Comparison of ENCODE assay signal across 9 mouse cellular contexts in genomic region chr5:53947549-53948183, GRCm38 (mm10). TPM values are rescaled to one million over a fixed set of nuclear protein-coding genes. Genes with fewer than 3 reads are reported as not detected.
A peak's percentile ranks its signal among the peaks of the same experiment; 100 is the strongest.
DNase-seq lines count a peak whose midpoint lies in the region; ATAC-seq and TF ChIP-seq lines count a peak whose summit lies in the region.
"Had no signal": no experiment of that assay in that cellular context is flagged by ENCODE, and none has a peak within 500 bp of the region (broad histone marks: within the 10 kb centered on the region; RNA-seq: fewer than 3 reads in every experiment).

No protein-coding gene starts in this region.

- no peak for DNase-seq in gastrocnemius, adult 2 months
- DNase-seq in gastrocnemius, postnatal 4 days (ENCODE audit: low spot score in 2 of 2), result no peak
- DNase-seq in midbrain, embryonic 14.5 days, result peak; percentile 63
- peak; percentile 43 to 51 for DNase-seq in left cerebral cortex, adult 2 months (ENCODE audit: extremely low spot score in 1 of 2, low spot score in 2 of 2)
- no peak for DNase-seq in stomach, postnatal 0 days (ENCODE audit: low spot score)
- no peak for DNase-seq in ovary, postnatal 14 days (ENCODE audit: low spot score)
- no peak for DNase-seq in thymus, postnatal 14 days

- no peak overlapping the region for H3K9ac ChIP-seq in midbrain, embryonic 14.5 days (replicated peaks; ENCODE audit: low read length)
- H3K9ac ChIP-seq in midbrain, embryonic 15.5 days, result no peak overlapping the region
- no peak overlapping the region for H3K9ac ChIP-seq in stomach, postnatal 0 days (ENCODE audit: low read length)

- no peak overlapping the region for H3K4me2 ChIP-seq in midbrain, embryonic 14.5 days (ENCODE audit: low read length)
- no peak overlapping the region for H3K4me2 ChIP-seq in midbrain, embryonic 15.5 days
- H3K4me2 ChIP-seq in stomach, postnatal 0 days (replicated peaks; ENCODE audit: low read depth), result no peak overlapping the region

- TF ChIP-seq EP300 in stomach, postnatal 0 days (optimal IDR thresholded peaks at IDR 0.05), result no peak

- H3K9me3 ChIP-seq in midbrain, embryonic 14.5 days (ENCODE audit: control insufficient read depth, low read length), result no peaks in the 10 kb centered on the region
- no peaks in the 10 kb centered on the region for H3K9me3 ChIP-seq in midbrain, embryonic 15.5 days
- H3K9me3 ChIP-seq in stomach, postnatal 0 days (ENCODE audit: control insufficient read depth, low read length), result no peaks in the 10 kb centered on the region

- no peak overlapping the region for H3K4me3 ChIP-seq in gastrocnemius, adult 2 months
- no peak overlapping the region for H3K4me3 ChIP-seq in midbrain, embryonic 14.5 days (replicated peaks; ENCODE audit: low read depth, low read length)
- no peak overlapping the region for H3K4me3 ChIP-seq in midbrain, embryonic 15.5 days
- no peak overlapping the region for H3K4me3 ChIP-seq in left cerebral cortex, adult 2 months
- H3K4me3 ChIP-seq in stomach, postnatal 0 days (ENCODE audit: low read depth, low read length), result no peak overlapping the region

- peak overlapping the region; percentile 86 for H3K27ac ChIP-seq in gastrocnemius, adult 2 months
- H3K27ac ChIP-seq in midbrain, embryonic 14.5 days (replicated peaks; ENCODE audit: low read depth, low read length), result no peak overlapping the region
- no peak overlapping the region for H3K27ac ChIP-seq in midbrain, embryonic 15.5 days
- peak overlapping the region; percentile 53 for H3K27ac ChIP-seq in left cerebral cortex, adult 2 months
- 0 out of 2 replicates have a peak overlapping the region, but pooled peaks have one; percentile 24 for H3K27ac ChIP-seq in stomach, postnatal 0 days (replicated peaks)
- H3K27ac ChIP-seq: macrophage had no signal

- H3K36me3 ChIP-seq in midbrain, embryonic 14.5 days (ENCODE audit: control insufficient read depth, insufficient read depth, low read length), result no peaks in the 10 kb centered on the region
- no peaks in the 10 kb centered on the region for H3K36me3 ChIP-seq in midbrain, embryonic 15.5 days (replicated peaks)
- no peaks in the 10 kb centered on the region for H3K36me3 ChIP-seq in stomach, postnatal 0 days (ENCODE audit: control insufficient read depth, insufficient read depth, low read length)

- 49% methylated on average over 9 of the region's 9 CpGs for WGBS in midbrain, embryonic 14.5 days
- WGBS in midbrain, embryonic 15.5 days, result 45% methylated on average over 9 of the region's 9 CpGs
- 44% methylated on average over 9 of the region's 9 CpGs for WGBS in stomach, postnatal 0 days

- ATAC-seq in midbrain, embryonic 14.5 days (ENCODE audit: low FRiP score, low TSS enrichment), result peak; percentile 46; the same call in 1 of the 2 replicates
- no peak; the same call in 1 of the 2 replicates for ATAC-seq in midbrain, embryonic 15.5 days (replicated peaks)
- no peak for ATAC-seq in stomach, postnatal 0 days (ENCODE audit: low FRiP score, low TSS enrichment)

- intact Hi-C loops in gastrocnemius, adult 2 months (cut with DNase I), result no loop called here
- intact Hi-C loops in left cerebral cortex, adult 2 months (cut with DNase I), result loop anchor here (2.0 kb wide), 1 partner anchor 51 kb away; the partner anchor contains the start of gene Stim2

- TF ChIP-seq CTCF in gastrocnemius, adult 2 months (IDR thresholded peaks at IDR 0.05), result no peak
- no peak for TF ChIP-seq CTCF in left cerebral cortex, adult 2 months (IDR thresholded peaks at IDR 0.05)
- no peak for TF ChIP-seq CTCF in stomach, postnatal 0 days (IDR thresholded peaks at IDR 0.05; ENCODE audit: low read depth)

- H3K4me1 ChIP-seq in midbrain, embryonic 14.5 days (ENCODE audit: control insufficient read depth, insufficient read depth, low read length), result no peaks in the 10 kb centered on the region
- no peaks in the 10 kb centered on the region for H3K4me1 ChIP-seq in midbrain, embryonic 15.5 days
- H3K4me1 ChIP-seq in stomach, postnatal 0 days (replicated peaks; ENCODE audit: control insufficient read depth, insufficient read depth), result no peaks in the 10 kb centered on the region; the same call in 1 of the 2 replicates

- H3K27me3 ChIP-seq in midbrain, embryonic 14.5 days (ENCODE audit: control insufficient read depth, insufficient read depth, low read length), result no peaks in the 10 kb centered on the region
- no peaks in the 10 kb centered on the region for H3K27me3 ChIP-seq in midbrain, embryonic 15.5 days (replicated peaks)
- H3K27me3 ChIP-seq in stomach, postnatal 0 days (ENCODE audit: control insufficient read depth, insufficient read depth, low read length), result no peaks in the 10 kb centered on the region

RNA-seq across cellular contexts. Expression of gene Stim2, which starts 50.6 kb away (rescaled TPM):
- 10 to 100 TPM; 34.1 to 58.6 TPM for total RNA-seq in gastrocnemius, adult 2 months (2021)
- 10 to 100 TPM; 72.8 to 82.9 TPM for total RNA-seq in gastrocnemius, postnatal 4 days (2021)
- polyA plus RNA-seq in midbrain, embryonic 14.5 days (2014; fragmentation: Nextera tagmentation; extraction: Ambion mirVana), result 26.6 and 35.1 TPM in 2 replicates
- polyA plus RNA-seq in midbrain, embryonic 15.5 days (2015; fragmentation: Nextera tagmentation; extraction: Ambion mirVana), result 27.2 and 27.6 TPM in 2 replicates
- total RNA-seq in left cerebral cortex, adult 2 months (2021), result 10 to 100 TPM; 75.6 to 92.2 TPM
- 14.0 TPM in 2 replicates for polyA plus RNA-seq in stomach, postnatal 0 days (2015; fragmentation: Nextera tagmentation; extraction: Ambion mirVana)

Comparison
In these comparisons a context has a peak if more than half of its experiments do, and no peak if none do; other contexts are left out.
1. DNase-seq: peak in midbrain, embryonic 14.5 days (single experiment) and left cerebral cortex, adult 2 months (2 of 2); none in gastrocnemius, adult 2 months (single experiment), gastrocnemius, postnatal 4 days (0 of 2), stomach, postnatal 0 days (single experiment), ovary, postnatal 14 days (single experiment) and thymus, postnatal 14 days (single experiment).
2. H3K27ac ChIP-seq: peak in gastrocnemius, adult 2 months (single experiment), left cerebral cortex, adult 2 months (single experiment) and stomach, postnatal 0 days (single experiment); none in midbrain, embryonic 14.5 days (single experiment) and midbrain, embryonic 15.5 days (single experiment).